Mouse (Mus musculus) common myeloid progenitor, adult 5-6 weeks (primary cell): ENCODE measurements around the gene Gm38655. TPM values are rescaled to one million over a fixed set of nuclear protein-coding genes. Genes with fewer than 3 reads are reported as not detected.
"Not testable (repeated sequence)": the region's sequence is repeated elsewhere in the genome, so short reads cannot be mapped to it uniquely, and the experiment has no call there.

Source experiments
- ATAC-seq: replicated peaks from 2 replicates; pipeline ENCODE4 v1.8.0; 2016; ENCODE audit warnings: low read depth, mild to moderate bottlenecking, moderate TSS enrichment, inconsistent platforms; ENCODE audit not compliant: poor library complexity, severe bottlenecking
- total RNA-seq: library from RNA; stranded (forward); fragments of 200-1000, 187-1606 nt; gene quantifications from 2 replicates; pipeline ENCODE4 v1.2.3, GENCODE M21; 2017

Gm38655 gene
- total RNA-seq, 1 experiment from 2014 or later, result not detected

GRCm38 (mm10) chr17:25183232-25183631 is 8.0 kb upstream of the Gm38655 start:
- ATAC-seq, result 0 out of 2 replicates have a peak, but pooled peaks have one; percentile 5

DNA sequence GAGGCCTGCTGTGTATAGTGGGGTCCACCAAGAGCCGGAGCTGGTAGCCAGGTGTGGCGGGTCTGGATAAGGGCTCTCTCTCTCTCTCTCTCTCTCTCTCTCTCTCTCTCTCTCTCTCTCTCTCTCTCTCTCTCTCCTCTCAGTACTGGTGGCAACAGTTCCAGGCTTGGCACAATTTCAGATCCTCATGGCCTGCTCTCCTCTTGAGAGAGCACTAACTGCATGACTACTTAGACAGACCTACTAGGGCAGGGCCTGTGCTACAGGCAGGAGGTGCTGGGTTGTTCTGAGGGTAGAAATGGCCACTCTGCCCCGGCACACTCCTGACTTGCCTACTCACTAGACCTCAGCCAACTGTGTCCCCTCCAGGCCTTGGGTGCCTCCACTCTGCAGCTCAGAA is 2.7 kb downstream of the Gm38655 start:
- no peak for ATAC-seq

DNA sequence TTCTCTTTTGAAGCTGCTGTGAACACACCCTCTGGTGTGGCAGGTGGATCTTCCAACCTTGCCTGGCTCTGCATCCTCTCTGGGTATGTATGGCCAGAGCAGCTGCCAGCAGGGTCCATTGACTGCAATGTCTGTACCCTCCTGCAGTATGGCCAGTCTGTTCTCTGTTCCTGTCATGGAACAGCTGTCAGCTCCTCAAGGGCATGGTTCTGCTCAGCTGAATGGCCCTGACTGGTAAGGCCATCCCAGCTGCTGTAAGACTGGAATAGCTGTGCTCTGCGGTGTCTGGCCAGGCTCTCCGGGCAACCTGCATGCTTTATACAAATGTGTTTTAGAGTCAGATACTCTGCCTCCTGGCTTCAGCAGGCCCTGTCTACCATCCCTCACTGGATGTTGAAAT is 5.6 kb downstream of the Gm38655 start:
- no peak for ATAC-seq

DNA sequence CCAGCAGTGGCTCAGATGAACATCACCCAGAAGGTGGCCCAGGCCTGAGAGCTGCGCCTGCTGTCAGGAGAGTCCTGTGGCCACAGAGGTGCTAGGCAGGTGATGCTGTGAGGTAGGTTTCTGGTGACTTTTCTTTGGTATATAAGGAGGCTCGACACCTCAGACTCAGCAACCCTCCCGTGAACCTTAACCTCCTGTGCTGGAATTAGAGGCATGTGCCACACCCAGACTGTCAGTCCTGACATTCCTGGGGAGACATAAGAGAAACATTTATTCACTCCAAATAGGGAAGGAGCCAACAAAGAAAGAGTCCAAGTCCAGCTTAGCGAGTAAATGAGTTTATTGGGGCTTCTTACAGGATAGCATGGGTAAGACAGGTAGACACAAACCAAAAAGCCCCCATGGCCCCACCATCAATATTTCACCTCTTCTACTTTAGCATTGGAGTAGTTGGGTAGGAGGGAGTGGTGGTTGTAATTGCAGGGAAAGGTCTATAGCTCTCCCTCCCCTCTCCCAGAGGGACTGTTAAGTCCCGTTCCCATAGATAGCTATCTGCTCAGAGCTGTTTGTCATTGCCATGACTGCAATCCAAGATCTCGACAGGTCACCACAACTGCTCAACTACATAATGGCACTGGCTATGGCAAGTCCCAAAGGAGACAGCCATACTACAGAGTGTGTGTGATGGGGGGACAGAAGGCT is 9.2 kb downstream of the Gm38655 start:
- ATAC-seq, result no peak

GRCm38 (mm10) chr17:25164770-25165169 is 10.5 kb downstream of the Gm38655 start:
- no peak for ATAC-seq

- ATAC-seq, result no peak
Measured at GRCm38 (mm10) chr17:25163387-25163786, 11.9 kb downstream of the Gm38655 start.

GRCm38 (mm10) chr17:25162161-25162560 is 13.1 kb downstream of the Gm38655 start, which contains the start of gene Ccdc154:
TSS of gene Ccdc154 (plus strand) at chr17:25162461.
- no peak for ATAC-seq

DNA sequence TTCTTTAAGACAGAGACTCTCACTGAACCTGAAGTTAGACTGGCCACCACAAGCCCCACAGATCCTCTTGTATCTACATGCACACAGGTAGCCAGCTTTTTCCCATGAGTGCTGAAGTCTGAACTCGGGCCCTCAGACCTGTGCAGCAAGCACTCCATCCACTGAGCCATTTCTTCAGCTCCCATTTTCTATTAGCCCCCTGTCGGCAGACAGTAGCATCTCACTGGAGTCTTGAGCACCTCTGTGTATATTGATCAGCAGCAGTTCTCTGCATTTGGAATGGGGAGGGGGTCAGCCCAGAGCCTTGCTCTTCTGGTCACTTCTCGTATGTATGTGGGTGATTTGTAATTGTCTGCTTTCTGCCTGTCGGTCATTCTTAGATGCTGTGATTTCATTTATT is 35.3 kb downstream of the Gm38655 start:
- no peak for ATAC-seq

DNA sequence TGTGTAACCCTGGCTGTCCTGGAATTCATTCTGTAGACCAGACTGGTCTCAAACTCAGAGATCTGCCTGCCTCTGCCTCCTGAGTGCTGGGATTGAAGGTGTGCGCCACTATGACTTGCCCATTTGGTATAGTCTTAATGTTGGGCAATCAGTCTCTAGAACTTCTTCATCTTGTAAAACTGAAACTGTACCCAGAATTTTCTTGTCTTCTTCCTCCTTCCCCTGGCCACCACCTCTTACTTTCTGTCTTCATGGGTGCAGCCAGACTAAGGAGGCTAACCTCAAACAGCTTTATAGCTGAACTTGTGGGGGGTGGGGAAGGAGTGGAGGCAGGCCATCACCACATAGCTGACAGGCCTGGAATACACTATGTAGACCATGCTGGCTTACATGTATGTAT is 36.5 kb downstream of the Gm38655 start:
- ATAC-seq, result 0 out of 2 replicates have a peak, but pooled peaks have one; percentile 36

DNA sequence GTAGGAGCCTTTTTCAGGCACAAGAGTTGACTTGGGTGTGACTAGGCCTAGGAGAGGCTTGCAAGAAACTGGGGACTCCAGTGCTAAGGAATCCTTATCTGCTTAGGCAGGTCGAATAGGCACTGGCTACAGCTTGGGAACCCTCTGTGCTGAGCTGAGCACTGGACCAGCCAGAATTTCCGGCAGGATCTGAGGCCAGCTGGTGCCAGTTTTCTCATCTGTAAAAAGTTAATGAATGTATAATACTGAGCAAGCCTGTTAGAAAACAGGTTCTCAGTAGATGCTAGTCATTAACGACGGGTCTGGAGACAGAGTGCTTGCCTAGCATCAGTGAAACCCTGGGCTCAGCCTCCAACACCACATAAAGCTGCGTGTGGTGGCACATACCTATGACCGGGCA is 39.6 kb downstream of the Gm38655 start:
- no peak for ATAC-seq

GRCm38 (mm10) chr17:25133275-25133698 is 42.0 kb downstream of the Gm38655 start, which contains the start of gene Clcn7:
TSS of gene Clcn7 (plus strand) at chr17:25133391.
- peak; percentile 93 for ATAC-seq

- ATAC-seq, result no peak
Measured at GRCm38 (mm10) chr17:25130060-25130459, 45.2 kb downstream of the Gm38655 start.

DNA sequence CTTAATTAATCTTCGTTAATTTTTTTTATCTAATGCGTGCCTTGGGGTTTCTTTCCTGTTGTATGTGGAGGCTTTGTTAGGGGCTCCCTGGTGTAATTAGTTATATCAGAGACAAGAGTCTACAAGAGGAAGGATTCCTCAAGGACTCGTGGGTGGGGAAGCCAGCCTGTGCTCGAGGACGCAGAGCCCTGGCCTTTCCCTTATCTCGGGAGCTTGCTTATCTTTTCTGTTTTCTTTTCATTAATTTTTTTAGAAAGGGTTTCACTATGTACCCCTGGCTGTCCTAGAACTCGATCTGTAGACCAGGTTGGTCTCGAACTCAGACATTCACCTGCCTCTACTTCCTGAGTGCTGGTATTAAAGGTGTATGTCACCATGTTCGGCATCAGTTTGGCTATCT is 47.6 kb downstream of the Gm38655 start:
- no peak for ATAC-seq

DNA sequence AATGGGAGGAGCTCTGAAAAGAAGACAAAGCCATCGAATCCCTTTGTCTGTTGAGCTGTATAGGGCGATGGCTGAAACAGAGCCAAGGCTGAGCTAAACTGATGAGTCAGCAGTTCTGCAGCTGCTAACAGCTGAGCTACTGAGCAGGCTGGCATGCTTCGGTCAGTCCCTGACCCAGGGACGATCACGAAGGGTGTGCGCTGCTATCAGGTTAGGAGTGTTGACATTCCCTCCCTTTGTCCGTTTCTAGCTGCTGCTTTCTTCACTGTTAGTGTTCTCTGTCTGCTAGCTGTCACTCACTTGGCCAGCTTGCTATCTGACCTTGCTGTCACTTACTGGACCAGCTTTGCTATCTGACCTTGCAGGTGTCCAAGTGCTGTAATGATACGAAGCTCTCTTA is 48.2 kb downstream of the Gm38655 start:
- ATAC-seq, result peak; percentile 46; the same call in 1 of the 2 replicates

DNA sequence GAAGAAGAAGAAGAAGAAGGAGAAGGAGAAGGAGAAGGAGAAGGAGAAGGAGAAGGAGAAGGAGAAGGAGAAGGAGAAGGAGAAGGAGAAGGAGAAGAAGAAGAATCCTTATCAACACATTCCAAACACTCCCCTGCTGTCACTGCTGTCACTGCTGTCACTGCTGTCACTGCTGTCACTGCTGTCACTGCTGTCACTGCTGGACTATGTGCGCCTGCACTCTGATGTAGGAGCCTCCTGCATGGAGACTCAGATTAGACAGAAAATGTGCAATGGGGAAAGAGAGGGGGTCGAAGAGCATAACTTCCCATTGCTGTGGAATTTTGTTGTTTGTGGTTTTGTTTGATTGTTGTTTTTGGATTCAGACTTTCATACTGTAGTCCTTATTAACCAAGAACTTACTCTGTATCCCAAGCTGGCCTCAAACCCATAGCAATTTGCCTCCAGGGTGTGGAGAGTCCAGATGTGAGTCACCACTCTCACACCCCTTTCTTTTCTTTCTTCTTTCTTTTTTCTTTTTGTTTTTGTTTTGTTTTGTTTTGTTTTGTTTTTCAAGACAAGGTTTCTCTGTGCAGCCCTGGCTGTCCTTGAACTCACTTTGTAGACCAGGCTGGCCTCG is 49.7 kb downstream of the Gm38655 start:
- not testable (repeated sequence) for ATAC-seq

- peak; percentile 73 for ATAC-seq
Measured at GRCm38 (mm10) chr17:25123979-25124378, 51.3 kb downstream of the Gm38655 start.

Other genes starting within 250 kb of the Gm38655 start
- gene Mapk8ip3, start 238.5 kb downstream of the Gm38655 start, total RNA-seq, result 21.0 and 33.2 TPM in 2 replicates
- gene Jpt2, start 214.8 kb downstream of the Gm38655 start, total RNA-seq, result 89.7 and 100 TPM in 2 replicates
- gene Cramp1l, start 159.7 kb downstream of the Gm38655 start, total RNA-seq, result 10.5 and 14.8 TPM in 2 replicates
- gene Ift140, start 159.4 kb downstream of the Gm38655 start, total RNA-seq, result 21.6 and 41.7 TPM in 2 replicates
- not detected in 2 replicates for gene Tmem204, start 91.9 kb downstream of the Gm38655 start, total RNA-seq
- gene Telo2, start 59.5 kb downstream of the Gm38655 start, total RNA-seq, result 23.7 and 44.4 TPM in 2 replicates
- not detected in 2 replicates for gene Ptx4, start 54.7 kb downstream of the Gm38655 start, total RNA-seq
- gene Clcn7, start 42.1 kb downstream of the Gm38655 start, total RNA-seq, result 4.1 and 7.3 TPM in 2 replicates
- 0.09 TPM in 1 of 2 replicates, not detected in the other for gene Ccdc154, start 13.0 kb downstream of the Gm38655 start, total RNA-seq
- gene BC003965, start 9.1 kb upstream of the Gm38655 start, total RNA-seq, result 10.9 and 11.6 TPM in 2 replicates
- 6.9 and 15.5 TPM in 2 replicates for gene Unkl, start 12.9 kb upstream of the Gm38655 start, total RNA-seq
- gene Gnptg, start 64.7 kb upstream of the Gm38655 start, total RNA-seq, result 13.6 and 14.3 TPM in 2 replicates
- gene Tsr3, start 64.7 kb upstream of the Gm38655 start, total RNA-seq, result 30.2 and 34.1 TPM in 2 replicates
- 0.59 and 2.6 TPM in 2 replicates for gene Baiap3, start 80.9 kb upstream of the Gm38655 start, total RNA-seq
- gene Ube2i, start 99.2 kb upstream of the Gm38655 start, total RNA-seq, result 313 and 322 TPM in 2 replicates
- gene Prss34, start 122.9 kb upstream of the Gm38655 start, total RNA-seq, result 1.2 and 1.5 TPM in 2 replicates
- gene Prss28, start 133.2 kb upstream of the Gm38655 start, total RNA-seq, result not detected in 2 replicates
- not detected in 2 replicates for gene Prss29, start 143.2 kb upstream of the Gm38655 start, total RNA-seq
- not detected in 2 replicates for gene Tpsab1, start 170.1 kb upstream of the Gm38655 start, total RNA-seq
- not detected in 2 replicates for gene Tpsb2, start 190.8 kb upstream of the Gm38655 start, total RNA-seq
- not detected in 2 replicates for gene Tpsg1, start 193.8 kb upstream of the Gm38655 start, total RNA-seq